19 mouse cellular contexts compared by ENCODE assay signal in genomic region chr14:60818045-60818444, GRCm38 (mm10). TPM values are rescaled to one million over a fixed set of nuclear protein-coding genes. Genes with fewer than 3 reads are reported as not detected.
A peak's percentile ranks its signal among the peaks of the same experiment; 100 is the strongest.
DNase-seq lines count a peak whose midpoint lies in the region; ATAC-seq and TF ChIP-seq lines count a peak whose summit lies in the region.
"Had no signal": no experiment of that assay in that cellular context is flagged by ENCODE, and none has a peak within 500 bp of the region (broad histone marks: within the 10 kb centered on the region; RNA-seq: fewer than 3 reads in every experiment).

No protein-coding gene starts in this region.

- H3K27ac ChIP-seq in heart, embryonic 13.5 days (replicated peaks), result peak overlapping the region; percentile 70
- H3K27ac ChIP-seq in stomach, postnatal 0 days (replicated peaks), result no peak overlapping the region
- H3K27ac ChIP-seq: forebrain, embryonic 12.5 days; hindbrain, embryonic 13.5 days; liver, embryonic 12.5 days; midbrain, embryonic 15.5 days had no signal

- no peak for TF ChIP-seq EP300 in stomach, postnatal 0 days (optimal IDR thresholded peaks at IDR 0.05)

- 45% methylated on average over 5 of the region's 5 CpGs for WGBS in heart, embryonic 13.5 days
- WGBS in stomach, postnatal 0 days, result 55% methylated on average over 5 of the region's 5 CpGs

- no peak for ATAC-seq in heart, embryonic 13.5 days (ENCODE audit: extremely low read depth, insufficient number of reproducible peaks, low FRiP score, low TSS enrichment)
- ATAC-seq in stomach, postnatal 0 days (ENCODE audit: low FRiP score, low TSS enrichment), result 0 out of 2 replicates have a peak, but pooled peaks have one; percentile 40
- ATAC-seq: midbrain, embryonic 15.5 days had no signal

- TF ChIP-seq CTCF in stomach, postnatal 0 days (IDR thresholded peaks at IDR 0.05; ENCODE audit: low read depth), result no peak

- intact Hi-C loops in heart, postnatal 14 days (cut with DNase I), result no loop called here

- no peaks in the 10 kb centered on the region for H3K9me3 ChIP-seq in heart, embryonic 13.5 days
- H3K9me3 ChIP-seq in stomach, postnatal 0 days (ENCODE audit: control insufficient read depth, low read length), result no peaks in the 10 kb centered on the region
- H3K9me3 ChIP-seq: forebrain, embryonic 12.5 days; hindbrain, embryonic 13.5 days; liver, embryonic 12.5 days; midbrain, embryonic 15.5 days had no signal

- peaks cover 14% of the 10 kb centered on the region for H3K4me1 ChIP-seq in heart, embryonic 13.5 days
- no peaks in the 10 kb centered on the region for H3K4me1 ChIP-seq in stomach, postnatal 0 days (replicated peaks; ENCODE audit: control insufficient read depth, insufficient read depth)
- H3K4me1 ChIP-seq: forebrain, embryonic 12.5 days; hindbrain, embryonic 13.5 days; midbrain, embryonic 15.5 days had no signal

- H3K27me3 ChIP-seq in heart, embryonic 13.5 days (replicated peaks), result no peaks in the 10 kb centered on the region
- no peaks in the 10 kb centered on the region for H3K27me3 ChIP-seq in stomach, postnatal 0 days (ENCODE audit: control insufficient read depth, insufficient read depth, low read length)
- H3K27me3 ChIP-seq: forebrain, embryonic 12.5 days; hindbrain, embryonic 13.5 days; liver, embryonic 12.5 days; midbrain, embryonic 15.5 days had no signal

- no peak overlapping the region for H3K4me3 ChIP-seq in heart, embryonic 13.5 days
- H3K4me3 ChIP-seq in stomach, postnatal 0 days (ENCODE audit: low read depth, low read length), result no peak overlapping the region
- H3K4me3 ChIP-seq: forebrain, embryonic 12.5 days; hindbrain, embryonic 13.5 days; liver, embryonic 12.5 days; midbrain, embryonic 15.5 days had no signal

- H3K4me2 ChIP-seq in heart, embryonic 13.5 days, result peak overlapping the region; percentile 11; the same call in 1 of the 2 replicates
- no peak overlapping the region for H3K4me2 ChIP-seq in stomach, postnatal 0 days (replicated peaks; ENCODE audit: low read depth)
- H3K4me2 ChIP-seq: forebrain, embryonic 12.5 days; hindbrain, embryonic 13.5 days; liver, embryonic 12.5 days; midbrain, embryonic 15.5 days had no signal

- DNase-seq in adrenal gland, adult 2 months, result peak; percentile 53
- no peak for DNase-seq in adrenal gland, postnatal 4 days (ENCODE audit: low spot score in 2 of 2)
- no peak for DNase-seq in heart, postnatal 14 days
- DNase-seq in thymus, postnatal 4 days, result peak; percentile 16
- DNase-seq in thymus, postnatal 36 days, result no peak
- DNase-seq in stomach, postnatal 0 days (ENCODE audit: low spot score), result no peak
- no peak for DNase-seq in cerebellum, postnatal 10 days
- DNase-seq: cerebellum, postnatal 14 days; embryo, embryonic 11 days; left cerebral cortex, postnatal 4 days; thymus, adult 18-20 months had no signal

- no peak overlapping the region; the same call in 1 of the 2 replicates for H3K9ac ChIP-seq in heart, embryonic 13.5 days
- H3K9ac ChIP-seq in stomach, postnatal 0 days (ENCODE audit: low read length), result no peak overlapping the region
- H3K9ac ChIP-seq: forebrain, embryonic 12.5 days; hindbrain, embryonic 13.5 days; liver, embryonic 12.5 days; midbrain, embryonic 15.5 days had no signal

- H3K36me3 ChIP-seq in heart, embryonic 13.5 days, result peaks cover 19% of the 10 kb centered on the region
- no peaks in the 10 kb centered on the region for H3K36me3 ChIP-seq in stomach, postnatal 0 days (ENCODE audit: control insufficient read depth, insufficient read depth, low read length)
- H3K36me3 ChIP-seq: midbrain, embryonic 15.5 days had no signal

RNA-seq across cellular contexts. Expression of gene Mipep, which starts 33.7 kb away (rescaled TPM):
- 10 to 100 TPM; 41.4 to 44.4 TPM for total RNA-seq in adrenal gland, adult 2 months (2021)
- 20.0 and 28.9 TPM in 2 replicates for polyA plus RNA-seq in adrenal gland, adult 2 months (2012; rRNA removed)
- total RNA-seq in adrenal gland, postnatal 4 days (2021), result 10 to 100 TPM; 28.7 to 29.1 TPM
- 24.5 and 27.4 TPM in 2 replicates for polyA plus RNA-seq in heart, embryonic 13.5 days (2015; fragmentation: Nextera tagmentation; extraction: Ambion mirVana)
- 10 to 100 TPM; 51.6 to 52.2 TPM for total RNA-seq in heart, postnatal 14 days (2021)
- 9.8 and 9.9 TPM in 2 replicates for polyA plus RNA-seq in stomach, postnatal 0 days (2015; fragmentation: Nextera tagmentation; extraction: Ambion mirVana)

RNA-seq across cellular contexts. Expression of gene C1qtnf9, which starts 50.1 kb away (rescaled TPM):
- total RNA-seq in adrenal gland, adult 2 months (2021), result 1 to 10 TPM; 3.7 to 7.1 TPM
- polyA plus RNA-seq in adrenal gland, adult 2 months (2012; rRNA removed), result 1.4 and 1.8 TPM in 2 replicates
- total RNA-seq in adrenal gland, postnatal 4 days (2021), result 1 to 10 TPM; 4.1 to 4.2 TPM
- 0.36 and 0.60 TPM in 2 replicates for polyA plus RNA-seq in heart, embryonic 13.5 days (2015; fragmentation: Nextera tagmentation; extraction: Ambion mirVana)
- total RNA-seq in heart, postnatal 14 days (2021), result 10 to 100 TPM; 42.8 to 43.8 TPM
- 3.0 and 3.1 TPM in 2 replicates for polyA plus RNA-seq in stomach, postnatal 0 days (2015; fragmentation: Nextera tagmentation; extraction: Ambion mirVana)
- total RNA-seq: megakaryocyte progenitor cell, adult 5-6 weeks; MEL had no signal
- polyA plus RNA-seq: kidney, embryonic 14.5 days had no signal

Comparison
In these comparisons a context has a peak if more than half of its experiments do, and no peak if none do; other contexts are left out.
1. DNase-seq: peak in adrenal gland, adult 2 months (single experiment) and thymus, postnatal 4 days (single experiment); none in adrenal gland, postnatal 4 days (0 of 2), heart, postnatal 14 days (0 of 2), thymus, postnatal 36 days (0 of 2), stomach, postnatal 0 days (single experiment) and cerebellum, postnatal 10 days (0 of 2).
2. RNA of gene C1qtnf9, which starts 50.1 kb away (total RNA-seq): 42.8 to 43.8 TPM in heart, postnatal 14 days; 3.7 to 7.1 TPM in adrenal gland, adult 2 months and 4.1 to 4.2 TPM in adrenal gland, postnatal 4 days; every median in the first group is over 4 times any median in the second.